Mouse (Mus musculus) thymus, adult 2 months (tissue): ENCODE data around the gene Hormad1.

Source experiments
- CTCF ChIP-seq: fragments of 200-500 bp; IDR thresholded peaks from 2 replicates; pipeline ENCODE4 v1.5.1; 2012; ENCODE audit warnings: mild to moderate bottlenecking, control low read depth, low read length, moderate library complexity, borderline replicate concordance; ENCODE audit not compliant: control insufficient read depth, poor library complexity, insufficient read depth; ENCODE audit errors: extremely low read depth
- POLR2A ChIP-seq: fragments of 200-500 bp; IDR thresholded peaks from 2 replicates; pipeline ENCODE4 v1.6.1; 2012; ENCODE audit warnings: mild to moderate bottlenecking, low read length, control low read depth, moderate library complexity; ENCODE audit not compliant: control insufficient read depth, poor library complexity, insufficient read depth; ENCODE audit errors: extremely low read depth

GRCm38 (mm10) chr3:95587754-95588603 lies 28.5 kb downstream of the Hormad1 start:
- TF ChIP-seq POLR2A (no peak), CTCF (no peak)
